Mouse (Mus musculus) embryo, embryonic 11.5 days (tissue): ENCODE measurements around the gene Dnajb8.

Source experiments
- DNase-seq: peaks from one replicate; pipeline ENCODE4 v3.0.0-alpha.2; 2012; ENCODE audit warnings: low read depth, low spot score

Gene Dnajb8

GRCm38 (mm10) chr6:88199001-88199717 lies 22.9 kb upstream of the Dnajb8 start:
- DNase-seq: no peak

GRCm38 (mm10) chr6:88199718-88200692 lies 22.1 kb upstream of the Dnajb8 start:
- no peak for DNase-seq

GRCm38 (mm10) chr6:88200693-88201609 lies 21.1 kb upstream of the Dnajb8 start:
- DNase-seq: no peak

- no peak for DNase-seq
These were observed 20.0 kb upstream of the Dnajb8 start for GRCm38 (mm10) chr6:88201926-88202700.

- no peak for DNase-seq
These were observed 19.0 kb upstream of the Dnajb8 start for GRCm38 (mm10) chr6:88202921-88203690.

- no peak for DNase-seq
These were observed 18.2 kb upstream of the Dnajb8 start for GRCm38 (mm10) chr6:88203791-88204405.

GRCm38 (mm10) chr6:88204531-88205385 lies 17.3 kb upstream of the Dnajb8 start:
- DNase-seq: no peak

GRCm38 (mm10) chr6:88205386-88205700 lies 16.7 kb upstream of the Dnajb8 start:
- DNase-seq: no peak

GRCm38 (mm10) chr6:88205937-88206336 lies 16.1 kb upstream of the Dnajb8 start:
- DNase-seq: no peak

GRCm38 (mm10) chr6:88206566-88206965 lies 15.5 kb upstream of the Dnajb8 start:
- no peak for DNase-seq

GRCm38 (mm10) chr6:88207403-88208033 lies 14.6 kb upstream of the Dnajb8 start:
- no peak for DNase-seq

- no peak for DNase-seq
These were observed 13.7 kb upstream of the Dnajb8 start for GRCm38 (mm10) chr6:88208321-88208720.

GRCm38 (mm10) chr6:88209453-88209852 lies 12.6 kb upstream of the Dnajb8 start:
- DNase-seq: no peak

GRCm38 (mm10) chr6:88210182-88210581 lies 11.9 kb upstream of the Dnajb8 start:
- no peak for DNase-seq

GRCm38 (mm10) chr6:88215797-88216196 lies 6.3 kb upstream of the Dnajb8 start:
- no peak for DNase-seq

GRCm38 (mm10) chr6:88216199-88216598 lies 5.9 kb upstream of the Dnajb8 start:
- no peak for DNase-seq

GRCm38 (mm10) chr6:88219094-88219493 lies 3.0 kb upstream of the Dnajb8 start:
- DNase-seq: no peak

- no peak for DNase-seq
These were observed 4.5 kb downstream of the Dnajb8 start for GRCm38 (mm10) chr6:88226570-88226994.
